Mouse (Mus musculus) ES-Bruce4 (cell line): ENCODE results near the gene Kcnn4.

ENCODE experiments used
- EP300 ChIP-seq: IDR thresholded peaks from 2 replicates; pipeline ENCODE4 v1.6.1; 2011; ENCODE audit warnings: low read depth, low read length; ENCODE audit not compliant: insufficient read depth
- POLR2A ChIP-seq: IDR thresholded peaks from one replicate; pipeline ENCODE4 v1.8.1; 2011; ENCODE audit warnings: low read length; ENCODE audit not compliant: insufficient read depth

- no peak for TF ChIP-seq POLR2A
- no peak for TF ChIP-seq EP300
Observed at GRCm38 (mm10) chr7:24335699-24336309, 34.3 kb upstream of the Kcnn4 start.
